Mouse (Mus musculus) kidney, adult 2 months (tissue): Measurements from ENCODE around the gene Lamp2. TPM values are rescaled to one million over a fixed set of nuclear protein-coding genes. Genes with fewer than 3 reads are reported as not detected.

ENCODE experiments used
- DNase-seq: peaks from one replicate; pipeline ENCODE4 v3.0.0; 2021
- H3K27ac ChIP-seq: fragments of 200-500 bp; 2 replicates; pipeline ENCODE4 v1.5.1; 2012; ENCODE audit warnings: low read depth, low read length, control low read depth, inconsistent platforms; ENCODE audit not compliant: insufficient read depth
- H3K27me3 ChIP-seq: fragments of 200-500 bp; replicated peaks from 2 replicates; pipeline ENCODE4 v1.6.1; 2012; ENCODE audit warnings: mild to moderate bottlenecking, moderate library complexity, low read length, inconsistent platforms; ENCODE audit not compliant: control insufficient read depth, insufficient read depth
- H3K36me3 ChIP-seq: fragments of 200-500 bp; 2 replicates; pipeline ENCODE4 v1.6.1; 2012; ENCODE audit warnings: mild to moderate bottlenecking, moderate library complexity, low read length, inconsistent platforms; ENCODE audit not compliant: control insufficient read depth, insufficient read depth
- H3K4me1 ChIP-seq: fragments of 200-500 bp; 2 replicates; pipeline ENCODE4 v1.6.1; 2011; ENCODE audit warnings: low read length; ENCODE audit not compliant: control insufficient read depth, insufficient read depth
- H3K4me3 ChIP-seq: fragments of 200-500 bp; 2 replicates; pipeline ENCODE4 v1.5.1; 2011; ENCODE audit warnings: mild to moderate bottlenecking, low read depth, low read length, control low read depth; ENCODE audit not compliant: insufficient read depth
- CTCF ChIP-seq: fragments of 200-500 bp; conservative IDR thresholded peaks from 2 replicates; pipeline ENCODE4 v1.5.1; 2011; ENCODE audit warnings: low read depth, mild to moderate bottlenecking, control low read depth, low read length, moderate library complexity, mixed read lengths; ENCODE audit not compliant: insufficient read depth, insufficient read length
- POLR2A ChIP-seq: fragments of 200-500 bp; IDR thresholded peaks from one replicate; pipeline ENCODE4 v1.6.1; 2011; ENCODE audit warnings: low read depth, low read length, control low read depth
- WGBS: fragments of 180-500 bp; shearing (Covaris S2); methylation state at CpG from one replicate; pipeline ENCODE4 v1.1.7; 2018; 5-methylcytosine and 5-hydroxymethylcytosine counted together
- polyA plus RNA-seq: library from polyadenylated mRNA; depleted of rRNA; stranded (reverse); fragments of >200 nt; gene quantifications from 2 replicates; pipeline ENCODE4 v1.2.3, GENCODE M21; 2012

Gene Lamp2
- polyA plus RNA-seq, 1 experiment, result 353 TPM

- H3K27me3 ChIP-seq, result no peaks in the 10 kb centered on the region
- TF ChIP-seq POLR2A (no peak), CTCF (no peak)
- H3K4me3 ChIP-seq, result no peak overlapping the region
- 0 out of 2 replicates have a peak overlapping the region, but pooled peaks have one; percentile 28 for H3K27ac ChIP-seq
- H3K36me3 ChIP-seq, result peaks cover 8% of the 10 kb centered on the region
- DNase-seq, result peak; percentile 10
- no peaks in the 10 kb centered on the region; the same call in 1 of the 2 replicates for H3K4me1 ChIP-seq
- 22% methylated on average over 3 of the region's 3 CpGs for WGBS
Measured at GRCm38 (mm10) chrX:38428818-38429440, 27.3 kb downstream of the Lamp2 start.

DNA sequence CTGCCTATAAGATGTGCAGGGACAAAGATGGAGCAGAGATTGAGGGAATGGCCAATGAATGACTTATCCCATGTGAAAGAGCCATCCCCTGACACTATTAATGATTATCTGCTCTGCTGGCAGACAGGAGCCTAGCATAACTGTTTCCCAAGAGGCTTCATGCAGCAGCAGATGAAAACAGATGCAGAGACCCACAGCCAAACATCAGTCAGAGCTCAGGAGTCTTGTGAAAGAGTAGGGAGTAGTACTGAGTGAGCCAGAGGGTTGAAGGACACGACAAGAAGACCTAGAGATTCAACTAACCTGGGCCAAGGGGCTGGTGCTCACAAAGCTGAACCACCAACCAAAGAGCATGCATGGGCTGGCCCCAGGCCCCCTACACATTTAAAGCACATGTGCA is 30.2 kb downstream of the Lamp2 start:
- 44% methylated on average over 1 of the region's 1 CpGs for WGBS
- no peak for DNase-seq
- H3K4me1 ChIP-seq, result no peaks in the 10 kb centered on the region; the same call in 1 of the 2 replicates
- H3K36me3 ChIP-seq, result peaks cover 8% of the 10 kb centered on the region
- no peak overlapping the region for H3K4me3 ChIP-seq
- H3K27ac ChIP-seq, result no peak overlapping the region
- no peaks in the 10 kb centered on the region for H3K27me3 ChIP-seq
- TF ChIP-seq CTCF (no peak), POLR2A (no peak)

DNA sequence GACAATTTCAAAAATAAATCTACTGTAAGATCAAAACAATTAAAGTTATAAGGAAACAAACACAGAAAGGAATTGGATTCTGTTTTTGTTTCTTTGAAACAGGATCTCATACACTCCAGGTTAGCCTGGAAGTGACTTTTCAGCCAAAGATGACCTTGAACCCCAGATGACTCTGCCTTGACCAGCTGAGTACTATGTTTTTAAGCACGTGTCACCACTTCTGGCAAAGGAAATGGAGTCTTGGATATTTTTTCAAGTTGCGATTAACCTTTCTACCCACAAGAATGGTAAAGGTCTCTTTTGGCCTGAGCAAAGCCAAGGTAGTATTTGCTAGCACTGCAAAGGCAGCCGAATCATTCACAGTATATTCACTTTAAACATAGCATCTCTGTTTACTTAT is 33.2 kb downstream of the Lamp2 start:
- Histone ChIP-seq H3K27me3 (no peaks in the 10 kb centered on the region), H3K4me3 (no peak overlapping the region), H3K36me3 (no peaks in the 10 kb centered on the region; the same call in none of the 2 replicates), H3K27ac (no peak overlapping the region; the same call in 1 of the 2 replicates), H3K4me1 (no peaks in the 10 kb centered on the region)
- 24% methylated on average over 3 of the region's 3 CpGs for WGBS
- TF ChIP-seq CTCF (no peak), POLR2A (no peak)
- DNase-seq, result peak; percentile 56

GRCm38 (mm10) chrX:38422396-38422795 is 33.9 kb downstream of the Lamp2 start:
- no peaks in the 10 kb centered on the region for H3K27me3 ChIP-seq
- H3K27ac ChIP-seq, result no peak overlapping the region
- WGBS, result 28% methylated on average over 3 of the region's 3 CpGs
- no peak overlapping the region for H3K4me3 ChIP-seq
- no peak for DNase-seq
- H3K36me3 ChIP-seq, result no peaks in the 10 kb centered on the region; the same call in none of the 2 replicates
- TF ChIP-seq CTCF (no peak), POLR2A (no peak)
- H3K4me1 ChIP-seq, result no peaks in the 10 kb centered on the region

DNA sequence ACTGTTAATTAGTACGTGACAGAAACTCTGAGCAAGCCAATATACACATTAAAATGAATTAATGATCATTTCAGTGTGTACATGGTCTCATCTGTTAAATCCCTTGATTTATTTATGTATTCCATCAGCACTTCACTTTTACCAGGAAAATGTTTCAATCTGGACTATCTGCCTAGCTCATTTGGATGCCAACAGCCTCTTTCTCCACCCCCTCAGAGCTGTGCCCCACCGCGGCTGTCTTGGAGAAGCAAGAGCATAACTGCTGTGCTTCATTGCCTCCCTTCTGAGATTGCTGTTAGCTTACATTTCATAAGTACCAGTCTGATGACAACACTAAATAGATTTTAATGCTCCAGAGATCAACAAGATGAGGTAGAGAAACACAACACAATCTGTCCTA is 52.4 kb downstream of the Lamp2 start:
- Histone ChIP-seq H3K36me3 (no peaks in the 10 kb centered on the region), H3K27me3 (no peaks in the 10 kb centered on the region), H3K4me3 (no peak overlapping the region), H3K4me1 (peaks cover 16% of the 10 kb centered on the region; the same call in 1 of the 2 replicates), H3K27ac (peak overlapping the region; percentile 45; the same call in 1 of the 2 replicates)
- TF ChIP-seq CTCF, result no peak
- WGBS, result 32% methylated on average over 3 of the region's 3 CpGs
- DNase-seq, result no peak

- no peak overlapping the region for H3K4me3 ChIP-seq
- WGBS, result 45% methylated on average over 5 of the region's 5 CpGs
- TF ChIP-seq POLR2A (no peak), CTCF (no peak)
- H3K4me1 ChIP-seq, result peaks cover 16% of the 10 kb centered on the region; the same call in 1 of the 2 replicates
- H3K36me3 ChIP-seq, result no peaks in the 10 kb centered on the region
- H3K27ac ChIP-seq, result peak overlapping the region; percentile 76
- peak; percentile 43 for DNase-seq
- no peaks in the 10 kb centered on the region for H3K27me3 ChIP-seq
Measured at GRCm38 (mm10) chrX:38402981-38403380, 53.3 kb downstream of the Lamp2 start.

DNA sequence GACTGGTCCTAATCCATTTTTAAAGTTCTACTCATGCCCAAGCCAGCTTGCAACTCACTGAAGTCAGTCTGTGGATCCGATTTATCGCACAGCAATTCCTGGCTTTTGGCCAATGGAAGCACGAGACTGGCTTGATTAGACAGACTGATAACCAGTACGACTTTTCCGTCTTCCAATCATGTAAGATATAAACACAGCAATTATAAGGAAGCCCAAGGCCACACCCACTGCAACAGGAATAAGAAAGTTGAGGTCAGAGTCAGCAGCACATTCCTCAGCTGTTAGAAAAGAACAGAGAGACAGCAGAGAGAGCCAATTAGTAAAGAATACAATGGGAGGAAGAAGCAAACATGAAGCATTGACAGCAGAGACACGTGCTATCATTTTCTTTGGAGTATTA is 54.2 kb downstream of the Lamp2 start:
- Histone ChIP-seq H3K36me3 (no peaks in the 10 kb centered on the region), H3K4me1 (peaks cover 16% of the 10 kb centered on the region; the same call in 1 of the 2 replicates), H3K4me3 (no peak overlapping the region), H3K27me3 (no peaks in the 10 kb centered on the region), H3K27ac (peak overlapping the region; percentile 68)
- TF ChIP-seq CTCF (no peak), POLR2A (no peak)
- WGBS, result 8% methylated on average over 6 of the region's 6 CpGs
- DNase-seq, result peak; percentile 58
